Mouse (Mus musculus): Measurements from ENCODE around the gene Fam227a.

The Fam227a gene

DNA sequence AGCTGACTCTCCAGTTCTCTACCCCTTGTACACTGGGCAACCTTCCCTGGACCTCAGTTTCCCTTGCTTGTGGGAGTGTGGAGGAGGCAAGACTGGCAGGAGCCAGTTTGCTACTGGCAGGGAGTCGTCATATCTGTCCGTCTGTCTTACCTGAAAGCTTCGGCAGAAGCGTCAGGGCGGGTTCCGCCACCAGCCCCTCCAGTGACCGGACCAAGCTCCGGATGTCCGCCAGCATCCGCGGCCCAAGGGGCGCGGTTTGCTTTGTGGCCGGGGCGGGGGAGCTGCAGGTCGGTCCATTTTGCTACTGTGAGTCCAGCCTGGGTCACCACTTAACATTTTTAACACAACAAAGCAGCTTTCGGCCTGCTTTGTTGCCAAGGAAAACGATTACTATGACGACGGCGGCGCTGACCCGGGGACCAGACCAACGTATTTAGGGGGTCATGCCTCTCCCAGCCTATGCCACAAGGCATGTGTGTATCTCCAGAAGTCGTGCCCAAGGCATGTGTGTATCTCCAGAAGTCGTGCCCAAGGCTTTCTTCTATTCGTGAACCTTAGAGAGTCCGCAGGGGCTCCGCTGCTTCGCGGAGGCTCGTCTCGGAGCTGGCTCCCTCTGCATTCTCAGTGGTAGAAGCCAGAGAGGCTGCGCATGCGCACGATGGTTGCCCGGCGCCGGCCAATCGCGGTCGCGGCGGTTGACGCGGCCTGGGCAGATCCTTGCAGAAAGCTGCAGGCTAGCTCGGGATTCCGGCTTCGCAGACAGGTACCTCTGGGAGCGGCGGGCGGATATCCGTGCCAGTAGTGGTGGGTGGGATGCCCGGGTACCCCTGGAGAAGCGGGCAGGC, at the start of gene Fam227a, which contains the start of gene Cby1:
Gene Fam227a (minus strand): TSS at position 426 of the 845 bp plus-strand sequence.
Gene Cby1 (plus strand): TSS at position 669 of the 845 bp plus-strand sequence.
- in situ Hi-C loops (cut with MseI, MboI), result loop anchor here in 1 of 2 experiments (10.0 kb wide), 1 partner anchor 244 kb away; no protein-coding TSS in a partner anchor

DNA sequence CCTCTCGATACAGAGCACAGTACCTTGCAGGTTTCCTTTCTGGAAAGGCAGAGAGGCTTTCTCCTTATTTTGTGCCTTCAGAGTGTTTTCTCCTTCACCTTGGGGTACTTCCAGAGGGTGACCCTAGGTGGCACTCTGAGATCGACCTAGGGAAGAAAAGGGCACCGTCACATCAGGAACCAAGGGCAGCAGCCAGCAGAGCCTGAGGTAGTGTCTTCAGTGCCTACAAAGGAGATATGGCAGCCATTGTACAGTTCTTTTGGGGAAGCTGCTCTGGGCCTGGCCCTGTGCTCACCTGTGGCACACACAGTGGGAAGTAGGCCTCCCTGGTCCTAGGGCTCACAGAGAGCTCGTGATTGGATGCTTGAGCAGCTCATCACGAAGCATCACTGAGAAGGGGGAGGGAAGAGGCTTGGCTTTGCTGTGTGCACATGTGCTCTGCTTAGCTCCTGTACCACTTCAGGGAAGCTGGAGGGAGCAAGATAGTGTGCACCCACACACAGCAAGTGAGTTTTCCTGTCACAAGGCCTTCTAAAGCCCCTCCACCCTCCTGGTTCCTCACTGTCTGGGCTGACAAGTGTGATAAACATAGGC, 49.6 kb upstream of the Fam227a start:
- in situ Hi-C loops (cut with MseI, MboI), result no loop called here

- in situ Hi-C loops (cut with MseI, MboI), result no loop called here
Measured at GRCm38 (mm10) chr15:79706603-79707214, 48.0 kb upstream of the Fam227a start.

DNA sequence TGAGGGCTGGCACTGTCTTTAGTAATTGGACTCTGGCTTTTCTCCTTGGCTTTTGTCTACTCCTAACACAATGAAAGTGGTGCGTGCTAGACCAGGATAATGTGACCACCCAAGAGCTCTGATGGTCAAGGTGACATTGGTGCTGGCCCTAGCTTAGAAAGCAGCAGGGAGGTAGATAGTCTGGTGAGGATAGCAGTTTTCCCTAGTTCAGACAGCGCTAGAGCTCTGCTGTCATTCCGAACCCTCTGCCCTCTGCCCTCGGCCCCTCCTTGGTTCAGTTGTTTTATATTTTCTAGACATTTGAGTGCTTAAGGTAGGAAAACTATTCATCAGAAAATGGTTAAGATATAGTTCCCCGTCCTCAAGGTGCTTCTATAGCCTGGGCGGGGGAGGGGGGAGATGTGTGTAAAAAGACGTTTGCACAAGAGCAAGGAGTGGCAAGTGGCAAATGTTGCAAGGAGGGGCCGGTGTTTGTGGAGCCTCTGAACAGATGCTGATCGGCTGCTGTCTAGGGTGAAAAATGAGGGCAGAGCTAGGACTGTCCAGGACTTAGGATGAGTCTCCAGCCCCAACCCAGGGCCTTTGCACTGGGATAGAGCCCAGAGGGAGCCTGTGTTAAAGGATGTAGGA, 38.9 kb upstream of the Fam227a start:
- in situ Hi-C loops (cut with MseI, MboI), result no loop called here

- in situ Hi-C loops (cut with MseI, MboI), result no loop called here
Measured at GRCm38 (mm10) chr15:79697011-79697410, 38.3 kb upstream of the Fam227a start.

DNA sequence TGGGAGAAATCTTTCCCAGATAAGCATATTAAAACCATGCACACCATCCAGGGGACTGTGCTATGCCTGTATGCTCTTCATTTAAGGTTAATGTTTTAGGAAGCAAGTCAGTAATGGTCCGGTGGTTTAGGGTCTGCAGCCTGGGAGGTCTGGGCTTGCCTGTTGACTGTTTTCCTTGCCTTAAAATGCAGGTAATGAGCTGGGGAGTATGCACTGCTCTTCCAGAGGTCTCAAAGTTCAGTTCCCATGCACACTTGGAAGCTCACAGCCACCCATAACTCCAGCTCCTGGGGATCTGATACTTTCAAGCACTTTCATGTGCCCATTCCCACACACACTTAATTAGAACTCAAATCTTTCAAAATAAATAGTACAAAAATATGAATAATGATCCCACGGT, 37.8 kb upstream of the Fam227a start:
- in situ Hi-C loops (cut with MseI, MboI), result no loop called here

- in situ Hi-C loops (cut with MseI, MboI), result no loop called here
Measured at GRCm38 (mm10) chr15:79695516-79695915, 36.8 kb upstream of the Fam227a start.

DNA sequence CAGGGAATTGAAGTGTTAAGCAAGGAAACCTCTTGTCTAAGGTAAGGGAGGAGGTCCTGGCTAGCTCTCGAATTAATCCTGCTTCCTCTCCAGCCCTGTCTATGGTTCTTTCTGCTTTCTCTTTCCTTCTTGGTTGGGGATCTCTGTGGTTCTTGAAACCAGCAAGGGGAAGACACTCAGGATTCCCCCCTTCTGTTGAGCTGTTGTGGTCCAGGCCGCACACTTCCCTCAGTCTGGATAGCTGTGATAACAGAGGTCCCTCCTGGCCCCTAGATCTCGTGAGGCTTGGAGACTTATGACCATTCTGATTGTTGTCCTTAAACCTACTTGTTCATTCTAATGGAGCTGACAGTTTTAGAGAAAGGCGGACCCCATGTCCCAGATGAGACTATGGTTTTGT, 35.8 kb upstream of the Fam227a start:
- in situ Hi-C loops (cut with MseI, MboI), result no loop called here

DNA sequence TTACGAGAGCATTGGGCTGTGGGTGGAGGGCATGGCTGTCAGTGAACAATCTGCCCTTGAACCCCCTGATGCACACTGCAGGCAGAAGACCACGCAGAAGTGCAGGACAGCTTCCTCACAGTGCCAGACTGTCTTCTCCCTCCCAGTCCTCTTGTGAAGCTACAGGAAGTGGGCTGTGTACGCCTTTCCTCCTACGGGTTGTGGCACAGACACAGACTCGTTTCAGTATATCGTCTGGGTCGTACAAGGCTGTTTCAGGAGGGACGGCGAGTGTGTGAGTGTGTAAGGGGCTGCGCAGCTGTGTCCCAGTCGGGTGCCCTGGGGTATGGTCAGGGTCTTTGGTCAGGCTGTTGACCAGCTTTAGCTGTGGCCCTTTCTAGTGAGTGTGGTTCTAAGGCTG, 35.0 kb upstream of the Fam227a start:
- in situ Hi-C loops (cut with MseI, MboI), result no loop called here

DNA sequence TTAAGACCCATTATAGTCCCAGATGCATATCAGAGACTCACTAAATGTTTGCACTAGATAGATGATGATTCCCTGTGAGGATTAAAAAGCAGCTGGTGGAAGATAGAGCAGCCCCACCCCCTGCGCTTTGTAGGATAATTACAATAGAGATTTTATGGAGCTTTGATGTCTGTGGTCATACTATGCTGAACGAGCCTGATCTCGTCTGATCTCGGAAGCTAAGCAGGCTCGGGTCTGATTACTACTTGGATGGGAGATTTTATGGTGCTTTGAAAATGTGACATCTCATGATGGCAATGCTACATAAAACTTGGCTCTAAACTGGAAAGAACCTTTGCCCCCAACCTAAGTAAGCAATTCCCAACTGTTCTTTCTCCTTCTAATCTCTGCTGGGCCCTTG, 33.6 kb upstream of the Fam227a start:
- in situ Hi-C loops (cut with MseI, MboI), result no loop called here

DNA sequence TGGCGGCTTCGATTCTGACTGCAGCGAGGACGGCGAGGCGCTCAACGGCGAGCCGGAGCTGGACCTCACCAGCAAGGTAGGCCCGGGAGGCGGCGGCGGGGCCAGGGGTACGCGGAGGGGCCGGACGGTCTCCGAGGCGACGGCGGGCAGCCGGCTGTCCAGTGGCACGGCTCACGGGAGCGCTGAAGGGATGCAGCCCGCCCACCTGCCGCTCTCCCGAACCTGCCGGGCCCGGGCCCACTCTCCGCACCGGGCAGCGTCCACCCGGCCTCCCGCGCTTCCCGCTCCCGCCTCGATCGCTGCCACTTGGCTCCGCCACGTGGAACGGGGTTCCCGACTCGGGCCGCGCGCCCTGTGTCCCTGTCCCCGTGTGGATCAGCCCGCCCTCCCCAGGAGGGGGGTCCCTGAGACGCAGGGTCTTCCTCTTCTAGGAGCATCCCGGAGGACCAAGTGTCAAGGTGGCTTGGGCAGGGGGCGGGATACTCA, 32.3 kb upstream of the Fam227a start:
- in situ Hi-C loops (cut with MseI, MboI), result no loop called here

DNA sequence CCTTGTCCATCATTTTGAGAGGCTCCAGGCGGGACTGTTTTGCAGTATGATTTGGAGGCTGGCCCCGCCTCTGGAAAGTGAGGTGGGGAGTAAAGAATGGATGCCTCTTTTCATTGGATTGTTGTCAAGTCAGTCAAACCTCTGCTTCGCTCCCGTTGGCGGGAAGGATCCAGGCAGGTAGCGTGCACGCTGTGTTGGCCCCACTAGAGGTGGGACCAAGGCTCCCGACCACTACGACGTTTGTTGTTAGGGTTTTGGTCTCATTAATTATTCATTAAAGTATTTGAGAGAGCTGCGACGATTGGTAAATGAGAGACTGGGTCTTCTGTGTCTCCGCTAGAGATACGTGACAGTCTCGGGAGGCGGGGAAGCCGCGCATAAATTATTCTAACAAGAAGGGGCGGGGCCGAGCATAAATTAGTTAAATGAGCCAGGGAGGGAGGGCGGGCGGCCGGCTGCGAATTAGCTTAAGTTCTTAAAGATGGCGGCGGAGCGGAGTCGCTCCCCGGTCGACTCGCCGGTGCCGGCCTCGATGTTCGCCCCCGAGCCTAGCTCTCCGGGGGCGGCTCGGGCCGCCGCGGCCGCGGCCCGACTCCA, 31.8 kb upstream of the Fam227a start, which contains the start of gene Gtpbp1:
Gene Gtpbp1 (plus strand): TSS at position 420 of the 597 bp plus-strand sequence.
- in situ Hi-C loops (cut with MseI, MboI), result no loop called here

- in situ Hi-C loops (cut with MseI, MboI), result no loop called here
Measured at GRCm38 (mm10) chr15:79689662-79690425, 31.1 kb upstream of the Fam227a start.

DNA sequence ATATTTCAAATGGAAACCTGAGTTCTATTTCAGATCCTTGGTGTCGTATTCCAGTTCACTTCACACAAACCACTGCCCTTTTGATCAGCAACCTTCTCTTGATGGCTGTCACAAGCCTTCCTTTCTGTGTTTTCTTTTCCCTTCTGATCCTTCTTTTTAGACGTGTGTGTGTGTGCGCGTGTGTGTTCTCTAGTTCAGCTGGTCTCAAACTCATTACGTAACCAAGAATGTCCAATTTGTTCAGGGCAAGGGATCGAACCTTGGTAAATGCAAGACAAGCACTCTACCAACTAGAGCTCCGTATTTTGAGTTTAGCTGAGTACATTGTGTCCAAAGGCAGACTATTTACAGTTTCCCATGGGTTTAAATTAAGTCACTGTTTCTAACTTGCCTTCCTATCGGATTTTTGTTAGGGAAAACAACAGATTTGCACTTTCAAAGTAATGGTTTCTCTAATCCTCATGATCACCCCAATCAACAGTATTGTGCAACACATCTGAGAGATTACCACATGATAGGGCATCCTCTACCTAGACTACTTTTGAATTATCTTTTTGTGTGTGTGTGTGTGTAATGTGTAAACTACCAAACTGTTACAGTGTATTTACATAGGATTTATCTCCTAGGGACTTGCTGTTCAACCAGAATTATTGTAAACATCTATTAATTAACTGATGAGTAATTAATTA, 29.7 kb upstream of the Fam227a start:
- in situ Hi-C loops (cut with MseI, MboI), result no loop called here

- in situ Hi-C loops (cut with MseI, MboI), result no loop called here
Measured at GRCm38 (mm10) chr15:79687646-79688267, 29.0 kb upstream of the Fam227a start, which contains the start of gene Josd1. TSS of gene Josd1 (minus strand) at chr15:79687919.

DNA sequence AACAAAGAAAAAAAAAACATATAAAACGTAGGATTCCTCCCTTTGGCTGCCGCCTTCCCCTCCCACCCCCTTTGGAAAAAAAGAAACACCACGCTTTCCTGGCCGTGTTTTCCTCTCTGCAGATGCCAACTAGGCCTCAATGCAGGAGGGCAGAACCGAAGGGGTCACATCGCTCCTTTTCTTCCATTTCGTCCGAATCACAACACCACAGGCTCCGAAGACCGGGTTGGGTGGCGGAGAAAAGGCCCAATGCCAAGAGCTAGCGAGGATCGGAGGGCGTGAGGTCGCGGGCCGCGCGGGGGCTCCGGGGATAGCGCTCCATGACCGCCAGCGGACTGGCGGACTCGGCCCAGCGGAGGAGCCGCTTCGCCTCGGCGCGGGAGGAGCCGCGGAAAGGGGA, 28.4 kb upstream of the Fam227a start:
- in situ Hi-C loops (cut with MseI, MboI), result no loop called here

DNA sequence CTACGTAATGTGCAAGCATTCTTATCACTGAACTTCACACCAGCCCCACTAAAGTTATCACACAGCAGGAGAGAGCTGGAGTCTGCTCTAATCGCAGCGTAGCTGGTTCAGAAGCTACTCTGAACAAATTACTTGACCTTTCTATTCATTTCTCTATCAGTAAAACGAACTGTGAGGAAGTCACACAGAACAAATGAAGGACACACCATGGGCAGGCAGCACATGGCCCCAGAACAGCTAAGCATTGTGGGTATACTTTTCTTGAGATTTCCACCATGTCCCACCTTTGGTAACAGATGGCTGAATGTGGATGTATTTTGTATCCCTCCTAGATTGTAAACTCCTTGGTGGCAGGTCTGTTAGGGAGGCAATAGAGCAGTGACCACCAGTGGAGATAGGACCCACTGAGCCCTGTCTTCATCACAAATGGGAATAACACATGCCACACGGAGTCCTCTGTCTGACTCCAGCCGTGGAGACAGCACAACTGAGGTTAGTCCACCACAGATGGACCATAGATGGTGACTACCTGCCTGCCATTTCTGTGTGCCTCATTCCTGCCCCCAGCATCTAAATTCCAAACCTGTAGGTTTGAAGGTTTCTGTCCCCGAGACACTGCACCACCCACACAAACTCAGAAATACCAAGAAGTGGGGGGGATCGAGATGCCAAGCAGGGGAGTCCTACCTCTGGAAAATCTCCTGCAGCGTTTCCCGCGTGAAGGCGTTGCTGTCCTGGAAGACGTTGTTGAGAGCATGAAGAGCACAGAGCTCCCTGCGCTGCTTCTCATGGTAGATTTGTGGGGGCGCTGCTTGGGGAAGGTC, 27.5 kb upstream of the Fam227a start:
- in situ Hi-C loops (cut with MseI, MboI), result no loop called here

- in situ Hi-C loops (cut with MseI, MboI), result no loop called here
Measured at GRCm38 (mm10) chr15:79685141-79685641, 26.4 kb upstream of the Fam227a start.

All from mouse trophoblast stem cell (cell line).